Mouse (Mus musculus) urinary bladder, postnatal 36 days (tissue): ENCODE measurements around the gene 4930402H24Rik.

Source experiments
- DNase-seq, 2 experiments: peaks; one replicate each; pipeline ENCODE4 v3.0.0; 2022; ENCODE audit warnings: low spot score in 2 of 2, mixed read lengths in 1 of 2

Gene 4930402H24Rik

GRCm38 (mm10) chr2:130663342-130663741, 242.9 kb downstream of the 4930402H24Rik start:
- no peak for DNase-seq

- DNase-seq, result no peak
Measured at GRCm38 (mm10) chr2:130658530-130658929, 247.7 kb downstream of the 4930402H24Rik start.

GRCm38 (mm10) chr2:130657541-130657940, 248.7 kb downstream of the 4930402H24Rik start:
- DNase-seq, result no peak

- DNase-seq, result no peak
Measured at GRCm38 (mm10) chr2:130656536-130656935, 249.7 kb downstream of the 4930402H24Rik start.
